Mouse (Mus musculus) layer of hippocampus, adult 11-12 months (tissue): ENCODE measurements around the gene Zbtb4.
"Not testable (repeated sequence)": the region's sequence is repeated elsewhere in the genome, so short reads cannot be mapped to it uniquely, and the experiment has no call there.

Source experiments
- DNase-seq: peaks from one replicate; pipeline ENCODE4 v3.0.0; 2022; ENCODE audit warnings: low spot score

The Zbtb4 gene

GRCm38 (mm10) chr11:69765221-69766125 lies at the start of gene Zbtb4:
TSS of gene Zbtb4 (plus strand) at chr11:69765912.
- DNase-seq, result no peak

DNA sequence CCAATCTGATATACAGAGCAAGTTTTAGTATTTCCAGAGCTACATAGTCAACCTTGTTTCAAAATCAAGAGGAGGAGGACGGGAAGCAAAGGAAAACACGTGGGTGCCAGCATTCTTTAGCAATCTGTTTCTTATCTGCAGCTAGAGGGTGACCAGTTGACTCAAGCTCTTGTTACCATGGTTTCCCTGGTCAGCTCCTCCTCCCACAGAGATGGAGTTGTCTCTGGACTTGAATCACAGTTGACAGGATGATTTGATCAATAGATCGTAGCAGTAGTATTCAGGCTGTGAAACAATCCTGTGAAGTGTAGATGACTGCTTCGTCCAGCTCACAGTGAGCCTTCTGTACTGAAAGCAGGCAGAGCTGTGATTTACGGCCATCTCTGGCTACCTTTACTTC lies 49.8 kb upstream of the Zbtb4 start:
- DNase-seq, result no peak

DNA sequence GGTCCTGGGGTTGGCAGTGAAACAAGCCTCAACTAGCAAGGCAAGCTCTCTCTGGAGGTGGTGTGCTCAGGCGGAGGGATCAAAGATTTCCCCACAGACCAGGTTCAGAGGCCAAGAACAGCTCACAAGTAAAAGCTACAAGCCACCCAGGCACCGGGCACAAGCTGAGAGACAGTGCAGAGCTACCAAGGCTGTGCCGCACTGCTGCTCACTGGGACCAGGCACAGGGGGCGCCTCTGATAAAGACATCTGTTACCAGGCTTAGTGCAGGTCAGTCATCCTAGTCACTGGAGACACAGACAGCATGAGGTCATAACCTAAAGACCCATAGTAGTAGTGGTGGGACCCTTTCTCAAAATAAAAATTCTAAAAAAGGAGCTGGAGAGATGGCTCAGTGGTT lies 48.8 kb upstream of the Zbtb4 start:
- DNase-seq, result no peak

GRCm38 (mm10) chr11:69718661-69719060 lies 47.1 kb upstream of the Zbtb4 start:
- DNase-seq, result no peak

DNA sequence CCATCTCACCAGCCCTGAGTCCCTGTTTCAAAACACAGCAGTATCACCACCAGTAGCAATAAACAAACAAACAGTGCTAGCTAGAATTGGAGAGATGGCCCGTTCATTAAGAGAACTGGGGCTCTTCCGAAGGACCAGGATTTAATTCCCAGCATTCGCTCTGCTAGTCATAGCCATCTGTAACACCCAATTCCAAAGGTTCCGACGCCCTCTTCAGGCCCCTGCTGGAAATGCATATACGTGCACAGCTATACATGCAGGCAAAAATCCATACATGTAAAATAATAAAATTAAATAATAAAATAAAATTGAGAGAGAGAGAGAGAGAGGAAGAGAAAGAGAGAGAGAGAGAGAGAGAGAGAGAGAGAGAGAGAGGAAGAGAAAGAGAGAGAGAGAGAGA lies 46.3 kb upstream of the Zbtb4 start:
- no peak for DNase-seq

GRCm38 (mm10) chr11:69720852-69721251 lies 44.9 kb upstream of the Zbtb4 start:
- DNase-seq, result no peak

DNA sequence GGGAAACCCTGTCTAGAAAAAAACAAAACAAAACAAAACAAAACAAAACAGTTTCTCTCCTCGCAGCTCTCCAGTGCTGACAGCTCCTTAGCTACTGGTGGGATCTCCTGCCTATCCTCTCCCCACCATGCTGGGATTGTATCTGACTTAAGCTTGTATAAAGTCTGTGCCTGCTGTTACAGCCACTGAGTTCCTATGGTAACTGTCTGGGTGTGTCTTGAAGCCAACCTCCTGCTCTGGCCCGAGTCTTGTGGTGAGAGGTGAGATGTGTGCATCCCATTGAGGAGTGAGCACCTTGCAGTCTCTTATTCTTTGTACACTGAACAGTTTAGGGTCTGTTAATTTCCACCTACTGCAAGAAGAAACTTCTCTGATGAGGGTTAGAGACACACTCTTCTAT lies 42.6 kb upstream of the Zbtb4 start:
- DNase-seq, result no peak

DNA sequence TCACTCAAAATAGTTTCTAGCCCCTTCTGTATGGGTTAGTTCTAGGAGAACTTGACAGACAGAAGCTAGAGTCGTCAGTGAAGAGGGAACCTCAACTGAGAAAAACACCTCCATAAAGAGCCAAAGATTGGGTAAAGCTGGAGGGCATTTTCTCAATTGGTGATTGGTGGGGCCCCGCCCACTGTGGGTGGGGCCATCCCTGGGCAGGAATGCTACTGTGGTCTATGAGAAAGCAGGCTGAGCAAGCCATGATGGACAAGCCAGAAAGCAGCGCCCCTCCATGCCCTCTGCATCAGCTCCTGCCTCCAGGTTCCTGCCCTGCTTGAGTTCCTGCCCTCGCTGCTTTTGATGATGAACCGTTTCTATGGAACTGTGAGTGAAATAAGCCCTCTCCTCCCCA lies 39.8 kb upstream of the Zbtb4 start:
- DNase-seq, result no peak

GRCm38 (mm10) chr11:69729063-69729462 lies 36.6 kb upstream of the Zbtb4 start:
- peak; percentile 42 for DNase-seq

DNA sequence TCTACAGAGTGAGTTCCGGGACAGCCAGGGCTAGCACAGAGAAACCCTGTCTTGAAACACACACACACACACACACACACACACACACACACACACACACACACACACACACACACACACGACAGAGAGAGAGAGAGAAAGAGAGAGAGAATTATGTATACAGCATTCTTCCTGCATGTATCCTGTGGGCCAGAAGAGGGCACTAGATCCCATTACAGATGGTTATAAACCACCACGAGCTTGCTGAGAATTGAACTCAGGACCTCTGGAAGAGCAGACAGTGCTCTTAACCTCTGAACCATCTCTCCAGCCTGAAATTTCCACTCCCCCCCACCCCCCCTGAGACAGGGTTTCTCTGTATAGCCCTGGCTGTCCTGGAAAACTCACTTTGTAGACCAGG lies 34.3 kb upstream of the Zbtb4 start:
- DNase-seq, result not testable (repeated sequence)

DNA sequence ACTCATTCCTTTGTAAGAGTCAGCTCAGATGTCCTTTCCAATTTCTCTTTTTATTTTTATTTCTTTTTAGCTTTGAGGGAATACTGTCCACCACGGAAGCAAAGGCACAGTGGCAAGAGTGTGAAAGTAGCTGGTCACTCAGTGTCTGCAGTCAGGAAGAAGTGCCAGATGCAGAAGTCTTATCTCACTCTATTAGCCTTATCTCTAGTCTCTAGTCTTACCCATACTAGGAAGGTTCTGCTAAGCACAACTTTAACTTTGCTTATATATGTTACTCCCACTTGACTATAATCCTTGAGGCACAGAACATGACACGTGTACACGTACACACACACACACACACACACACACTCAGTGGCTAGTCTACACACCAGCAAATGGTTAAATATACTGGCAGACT lies 14.1 kb upstream of the Zbtb4 start:
- no peak for DNase-seq

DNA sequence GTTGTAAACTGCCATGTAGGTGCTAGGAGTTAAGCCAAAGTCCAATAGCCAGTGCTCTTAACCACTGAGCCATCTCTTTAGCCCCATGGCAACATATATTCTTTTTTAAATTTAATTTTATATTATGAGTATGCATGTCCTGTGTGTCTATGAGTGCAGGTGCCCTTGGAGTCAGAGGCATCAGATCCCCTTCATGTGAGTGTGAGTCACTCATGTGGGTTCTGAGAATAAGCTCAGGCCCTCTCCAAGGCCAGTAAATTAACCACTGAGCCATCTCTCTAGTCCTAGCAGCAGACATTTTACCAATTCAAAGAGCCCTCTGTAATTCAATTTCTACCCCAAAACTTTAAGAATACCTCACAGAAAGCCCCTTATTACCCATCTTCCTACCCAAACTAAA lies 13.0 kb upstream of the Zbtb4 start:
- no peak for DNase-seq

DNA sequence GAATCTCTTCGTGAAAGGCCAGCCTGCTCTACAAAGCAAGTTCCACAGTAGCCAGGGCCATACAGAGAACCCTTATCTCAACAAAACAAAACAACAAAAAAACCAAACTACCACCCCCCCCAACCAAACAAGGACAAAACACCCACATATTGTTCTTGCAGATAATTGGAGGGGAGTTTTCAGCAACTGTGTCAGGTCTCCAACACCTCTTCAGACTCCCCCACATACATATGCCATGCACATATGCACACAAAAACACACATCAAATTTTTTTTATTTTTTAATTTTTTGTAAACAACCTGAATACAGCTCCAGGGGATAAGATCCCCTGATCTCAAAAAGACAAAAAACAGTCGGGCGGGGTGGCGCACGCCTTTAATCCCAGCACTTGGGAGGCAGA lies 11.5 kb upstream of the Zbtb4 start:
- no peak for DNase-seq

DNA sequence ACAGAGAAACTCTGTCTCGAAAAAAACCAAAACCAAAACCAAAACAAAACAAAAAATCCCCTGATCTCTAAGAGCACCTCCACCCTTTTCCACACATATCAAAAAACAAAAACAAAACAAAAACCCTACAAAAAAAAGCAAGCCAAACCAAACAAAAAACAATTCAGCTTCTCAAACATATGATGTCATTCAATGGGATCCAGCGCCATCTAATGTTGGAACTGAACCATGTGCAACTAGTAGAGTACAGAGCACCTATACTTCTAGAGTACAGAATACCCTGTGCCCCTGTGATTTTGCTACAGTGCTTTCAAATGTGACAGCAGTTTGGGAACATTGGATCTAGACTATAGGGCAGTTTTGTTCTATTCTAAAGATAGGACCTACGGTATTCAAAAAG lies 11.0 kb upstream of the Zbtb4 start:
- no peak for DNase-seq

DNA sequence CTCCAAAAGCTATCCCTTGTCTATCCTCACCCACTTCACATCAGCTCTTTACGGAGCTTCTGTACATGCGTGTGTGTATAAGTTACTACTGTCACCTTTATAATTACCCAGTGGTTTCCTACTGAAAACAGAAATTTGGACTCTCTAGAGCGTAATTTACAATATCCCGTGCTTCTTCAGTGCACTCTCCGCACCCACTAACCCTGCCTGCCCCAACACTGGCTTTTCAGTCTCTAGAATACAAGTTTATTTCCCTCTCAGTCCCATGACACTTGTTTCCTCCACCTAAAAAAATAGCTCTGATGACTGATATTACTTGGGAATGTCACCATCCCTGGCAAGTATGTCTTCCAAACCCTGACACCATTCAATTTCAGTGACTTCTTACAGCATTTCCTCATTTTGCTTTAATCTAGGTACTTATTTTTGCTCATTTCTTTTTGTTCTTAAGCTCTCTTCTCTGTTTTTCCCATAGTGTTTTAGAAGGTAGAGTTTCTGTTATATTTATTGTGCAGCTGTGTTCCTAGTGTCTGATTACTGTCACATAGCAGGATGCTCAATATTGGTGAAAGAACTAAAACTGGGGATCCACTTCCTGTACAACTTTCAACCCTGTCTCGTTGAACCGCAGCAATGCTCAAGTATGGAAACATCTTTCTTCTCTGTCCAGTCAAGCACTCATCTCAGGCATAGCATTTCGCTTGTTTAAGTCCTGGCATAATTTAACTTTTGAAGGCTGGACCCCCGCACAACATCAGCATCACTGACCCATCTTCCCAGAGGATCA lies 8.2 kb upstream of the Zbtb4 start:
- DNase-seq, result no peak

- peak; percentile 97 for DNase-seq
Observed at GRCm38 (mm10) chr11:69758090-69758456, 7.6 kb upstream of the Zbtb4 start.

DNA sequence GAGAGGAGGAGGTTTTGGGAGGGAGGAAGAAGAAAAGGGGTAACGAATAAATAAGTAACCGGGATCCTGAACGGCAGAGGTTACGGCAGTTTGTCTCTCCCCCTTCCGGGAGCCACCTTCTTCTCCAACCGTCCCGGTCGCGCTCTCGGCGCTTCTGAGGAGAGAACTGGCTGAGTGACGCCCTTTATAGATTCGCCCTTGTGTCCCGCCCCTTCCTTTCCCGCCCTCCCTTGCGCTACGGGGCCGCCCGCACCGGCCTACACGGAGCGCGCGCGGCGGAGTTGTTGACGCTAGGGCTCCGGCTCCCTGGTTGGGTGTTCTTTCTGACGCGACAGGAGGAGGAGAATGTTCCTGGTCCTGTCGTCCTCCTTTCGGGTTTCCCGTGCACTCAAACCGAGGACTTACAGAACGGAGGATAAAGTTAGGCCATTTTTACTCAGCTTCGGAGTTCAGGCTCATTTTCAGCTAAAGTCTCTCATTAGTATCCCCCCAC lies 7.2 kb upstream of the Zbtb4 start, which contains the start of gene Polr2a:
TSS of gene Polr2a (minus strand) at position 160 of the 493 bp plus-strand sequence.
- peak; percentile 98 for DNase-seq

DNA sequence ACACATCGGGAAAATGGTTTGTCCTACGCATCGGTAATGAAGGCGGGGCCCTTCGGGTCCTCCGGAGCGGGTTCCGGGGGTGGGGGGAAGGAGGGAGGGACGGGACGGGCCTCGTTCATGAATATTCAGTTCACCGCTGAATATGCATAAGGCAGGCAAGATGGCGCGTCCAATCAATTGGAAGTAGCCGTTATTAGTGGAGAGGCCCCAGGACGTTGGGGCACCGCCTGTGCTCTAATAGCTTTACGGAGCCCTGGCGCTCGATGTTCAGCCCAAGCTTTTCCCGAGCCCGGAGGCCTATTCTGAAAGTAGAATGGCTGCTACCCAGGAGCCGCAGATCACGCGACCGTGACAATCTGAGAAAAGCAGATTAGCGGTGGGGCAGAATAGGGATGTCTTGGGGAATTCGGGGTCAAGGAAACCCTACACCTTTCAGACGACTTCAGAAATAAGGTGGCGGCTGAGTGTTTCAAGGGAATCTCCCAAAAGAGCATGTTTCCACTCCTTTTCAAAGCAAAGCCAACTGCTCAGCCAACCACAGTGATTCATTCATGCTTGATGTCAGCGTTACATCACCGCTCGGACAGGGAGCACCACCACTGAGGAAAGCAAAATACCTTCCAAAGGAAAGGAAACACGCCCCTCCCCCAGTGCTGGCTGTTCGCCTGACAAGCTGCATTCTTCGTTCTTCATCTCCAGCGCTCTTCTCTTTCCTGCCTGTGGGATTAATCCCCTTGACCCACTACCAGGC lies 6.6 kb upstream of the Zbtb4 start:
- DNase-seq, result peak; percentile 90

DNA sequence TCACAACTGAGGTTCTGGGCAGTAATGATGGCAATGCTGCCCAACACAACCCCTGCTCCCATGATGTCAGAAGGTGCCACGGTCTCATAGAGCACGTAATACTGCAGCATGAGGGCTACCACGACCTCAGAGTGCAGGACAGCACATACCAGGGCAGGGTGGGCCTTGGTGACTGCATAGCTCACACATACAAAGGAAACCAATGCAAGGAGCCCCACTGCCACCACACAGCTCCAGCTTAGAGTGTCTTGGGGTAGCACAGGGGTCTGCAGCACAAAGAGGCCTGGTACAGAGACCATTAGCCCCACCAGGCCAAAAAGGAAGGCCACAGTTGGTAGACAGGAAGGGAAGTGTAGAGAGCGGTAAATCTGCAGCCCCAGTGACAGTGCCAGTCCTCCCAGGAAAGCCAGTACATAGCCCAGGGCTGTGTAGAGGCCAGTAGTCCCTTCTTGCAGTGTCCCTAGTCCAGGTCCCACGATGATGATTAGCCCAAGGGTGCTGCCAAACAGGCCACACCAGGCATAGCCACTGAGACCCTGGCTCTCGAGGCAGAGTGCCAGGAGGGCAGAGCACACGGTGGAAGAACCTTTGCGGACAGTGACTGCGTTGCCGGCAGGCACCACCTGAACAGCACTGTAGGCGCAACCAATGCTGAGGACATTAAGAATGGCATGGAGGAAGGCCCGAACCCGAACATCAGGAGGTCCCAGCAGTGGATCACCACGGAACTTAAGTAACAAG lies 5.4 kb upstream of the Zbtb4 start:
- no peak for DNase-seq

DNA sequence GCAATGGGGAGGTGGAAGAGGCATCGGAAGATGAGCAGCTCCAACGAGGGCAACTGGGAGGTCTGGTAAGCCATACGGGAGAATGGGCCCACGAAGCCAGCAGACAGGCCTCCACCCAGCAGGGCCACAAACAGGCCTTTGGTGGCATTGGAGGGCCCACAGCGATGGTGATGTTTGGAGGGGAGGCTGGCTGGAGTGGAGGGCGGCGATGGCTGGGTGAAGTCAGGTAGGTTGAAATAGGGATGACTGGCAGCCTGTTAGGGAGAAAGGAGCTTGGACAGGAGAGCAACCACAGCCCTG lies 4.9 kb upstream of the Zbtb4 start:
- DNase-seq, result no peak

DNA sequence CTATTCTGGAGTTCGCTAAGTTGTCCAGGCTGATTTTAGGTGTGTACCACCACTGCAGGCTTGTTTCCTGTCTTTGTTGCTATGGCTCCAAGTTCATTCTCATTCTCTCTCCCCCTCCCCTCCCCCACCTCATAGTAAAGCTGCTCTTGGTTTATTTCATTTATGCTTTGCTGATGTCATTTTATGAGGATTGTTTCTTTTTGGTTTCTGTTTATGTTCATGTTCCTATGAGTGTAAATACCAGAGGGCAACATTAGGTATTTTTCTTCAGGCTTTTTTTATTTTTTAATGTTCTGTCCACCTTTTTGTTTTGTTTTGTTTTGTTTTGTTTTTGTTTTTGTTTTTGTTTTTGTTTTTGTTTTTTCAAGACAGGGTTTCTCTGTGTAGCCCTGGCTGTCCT lies 3.8 kb upstream of the Zbtb4 start, which contains the start of gene Slc35g3:
TSS of gene Slc35g3 (minus strand) at position 101 of the 400 bp plus-strand sequence.
- no peak for DNase-seq

GRCm38 (mm10) chr11:69763551-69763950 lies 2.2 kb upstream of the Zbtb4 start:
- no peak for DNase-seq
